Mouse (Mus musculus) brain, embryonic 18.5 days (tissue): ENCODE measurements at regions not wholly inside any gene's neighbourhood (a gene's known extent, or its start where the extent isn't known, plus 50 kb on each side); places are given as distances from the start of the nearest gene placed in this dataset.

ENCODE experiments used
- DNase-seq: peaks from one replicate; pipeline ENCODE4 v3.0.0-alpha.2; 2012; ENCODE audit warnings: low read depth, low spot score

GRCm38 (mm10) chrX:23136710-23137109 is 228.2 kb downstream of the Klhl13 start:
- no peak for DNase-seq

- no peak for DNase-seq
Observed at GRCm38 (mm10) chrX:23095867-23096266, 269.0 kb downstream of the Klhl13 start.

DNA sequence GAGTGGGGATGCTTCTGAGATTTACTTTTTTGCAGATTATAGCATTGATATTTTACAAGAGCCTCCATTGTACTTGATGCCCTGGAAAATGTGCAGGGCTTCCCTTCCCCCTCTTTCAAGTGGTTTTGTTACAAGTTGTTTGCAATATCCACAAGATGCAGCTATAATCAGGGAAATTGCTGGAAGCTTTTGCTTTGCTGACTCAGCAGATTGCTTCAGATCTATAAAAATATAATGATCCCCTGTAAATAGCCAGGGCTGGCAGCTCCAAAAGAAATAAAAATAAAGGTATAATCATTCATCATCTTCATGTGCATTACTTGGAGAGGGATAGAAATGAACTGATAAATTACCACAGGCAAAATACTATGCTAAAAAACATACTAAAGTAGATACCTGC is 272.1 kb downstream of the Klhl13 start:
- no peak for DNase-seq

- DNase-seq, result no peak
Observed at GRCm38 (mm10) chrX:23066432-23066831, 298.4 kb downstream of the Klhl13 start.

GRCm38 (mm10) chrX:23027622-23028021 is 337.3 kb downstream of the Klhl13 start:
- peak; percentile 14 for DNase-seq

- peak; percentile 10 for DNase-seq
Observed at GRCm38 (mm10) chrX:23015562-23015961, 349.3 kb downstream of the Klhl13 start.

- DNase-seq, result no peak
Observed at GRCm38 (mm10) chrX:23015118-23015517, 349.8 kb downstream of the Klhl13 start.
